Comparison of ENCODE assay signal across 11 mouse cellular contexts in genomic region chr19:45446631-45447030, GRCm38 (mm10).
DNase-seq lines count a peak whose midpoint lies in the region; ATAC-seq and TF ChIP-seq lines count a peak whose summit lies in the region.
"Had no signal": no experiment of that assay in that cellular context is flagged by ENCODE, and none has a peak within 500 bp of the region (broad histone marks: within the 10 kb centered on the region; RNA-seq: fewer than 3 reads in every experiment).

No protein-coding gene starts in this region.

- DNase-seq in embryo, embryonic 10 days (ENCODE audit: low spot score), result peak; percentile 26
- no peak for DNase-seq in embryo, embryonic 9.5 days (ENCODE audit: extremely low spot score)
- DNase-seq in G1E (ENCODE audit: low spot score), result no peak
- DNase-seq in forebrain, postnatal 0 days, result peak; percentile 59
- no peak for DNase-seq in thymus, postnatal 14 days
- DNase-seq in layer of hippocampus, adult 8-10 months (ENCODE audit: low spot score in 2 of 2), result no peak
- no peak for DNase-seq in left cerebral cortex, adult 18-20 months (ENCODE audit: low spot score in 2 of 2)
- DNase-seq: layer of hippocampus, adult 9-11 months; lung, postnatal 4 days had no signal

- peaks cover 70% of the 10 kb centered on the region for H3K4me1 ChIP-seq in G1E (ENCODE audit: insufficient read depth, low read depth, low read length)
- H3K4me1 ChIP-seq in forebrain, postnatal 0 days (ENCODE audit: insufficient read depth), result peaks cover 21% of the 10 kb centered on the region; the same call in 1 of the 2 replicates
- H3K4me1 ChIP-seq in liver, embryonic 16.5 days (ENCODE audit: control insufficient read depth, low read depth, low read length), result peaks cover 30% of the 10 kb centered on the region

- no peak for TF ChIP-seq CTCF in G1E (IDR thresholded peaks at IDR 0.05; ENCODE audit: low read depth, low read length)
- TF ChIP-seq CTCF in forebrain, postnatal 0 days (IDR thresholded peaks at IDR 0.05; ENCODE audit: low read depth), result no peak

- H3K4me3 ChIP-seq in G1E (ENCODE audit: low read depth, low read length), result peak overlapping the region; percentile 65
- no peak overlapping the region for H3K4me3 ChIP-seq in forebrain, postnatal 0 days (ENCODE audit: low read depth, low read length)
- H3K4me3 ChIP-seq in liver, embryonic 16.5 days (ENCODE audit: low read depth, low read length), result peak overlapping the region; percentile 68

- peak overlapping the region; percentile 69 for H3K27ac ChIP-seq in forebrain, postnatal 0 days (ENCODE audit: low read depth, low read length)
- peak overlapping the region; percentile 78 for H3K27ac ChIP-seq in liver, embryonic 16.5 days (ENCODE audit: low read length)

- H3K36me3 ChIP-seq in G1E (replicated peaks), result peaks cover 4% of the 10 kb centered on the region
- H3K36me3 ChIP-seq in forebrain, postnatal 0 days (ENCODE audit: insufficient read depth), result no peaks in the 10 kb centered on the region
- no peaks in the 10 kb centered on the region for H3K36me3 ChIP-seq in liver, embryonic 16.5 days (ENCODE audit: control insufficient read depth, insufficient read depth)
- H3K36me3 ChIP-seq: heart, embryonic 12.5 days had no signal

- 19% methylated on average over 7 of the region's 7 CpGs for WGBS in forebrain, postnatal 0 days
- 50% methylated on average over 7 of the region's 7 CpGs for WGBS in liver, embryonic 16.5 days (ENCODE audit: insufficient replicate concordance)

- H3K9ac ChIP-seq in forebrain, postnatal 0 days, result no peak overlapping the region
- H3K9ac ChIP-seq in liver, embryonic 16.5 days (ENCODE audit: low read depth, low read length), result peak overlapping the region; percentile 69
- H3K9ac ChIP-seq: heart, embryonic 12.5 days had no signal

- no peaks in the 10 kb centered on the region for H3K27me3 ChIP-seq in G1E (ENCODE audit: insufficient read depth, low read length)
- no peaks in the 10 kb centered on the region for H3K27me3 ChIP-seq in forebrain, postnatal 0 days (ENCODE audit: insufficient read depth, low read length)
- H3K27me3 ChIP-seq in liver, embryonic 16.5 days (ENCODE audit: control insufficient read depth, insufficient read depth, low read depth, low read length), result no peaks in the 10 kb centered on the region
- H3K27me3 ChIP-seq: heart, embryonic 12.5 days had no signal

- H3K4me2 ChIP-seq in forebrain, postnatal 0 days (ENCODE audit: low read depth), result no peak overlapping the region
- peak overlapping the region; percentile 61 for H3K4me2 ChIP-seq in liver, embryonic 16.5 days (ENCODE audit: low read depth, low read length)
- H3K4me2 ChIP-seq: heart, embryonic 12.5 days had no signal

- no peak for ATAC-seq in G1E (ENCODE audit: extremely low read depth, insufficient number of reproducible peaks, low FRiP score, poor library complexity, severe bottlenecking)
- peak; percentile 81 for ATAC-seq in forebrain, postnatal 0 days
- no peak for ATAC-seq in liver, embryonic 16.5 days (ENCODE audit: low read depth)

- H3K9me3 ChIP-seq in G1E (replicated peaks), result no peaks in the 10 kb centered on the region
- no peaks in the 10 kb centered on the region for H3K9me3 ChIP-seq in forebrain, postnatal 0 days (ENCODE audit: low read length)
- no peaks in the 10 kb centered on the region for H3K9me3 ChIP-seq in liver, embryonic 16.5 days (replicated peaks; ENCODE audit: control insufficient read depth, low read length)
- H3K9me3 ChIP-seq: heart, embryonic 12.5 days had no signal

Comparison
In these comparisons a context has a peak if more than half of its experiments do, and no peak if none do; other contexts are left out.
1. DNase-seq: peak in embryo, embryonic 10 days (single experiment) and forebrain, postnatal 0 days (single experiment); none in embryo, embryonic 9.5 days (single experiment), G1E (single experiment), thymus, postnatal 14 days (single experiment), layer of hippocampus, adult 8-10 months (0 of 2) and left cerebral cortex, adult 18-20 months (0 of 2).